Mouse (Mus musculus): ENCODE results near the gene Traf6. TPM values are rescaled to one million over a fixed set of nuclear protein-coding genes. Genes with fewer than 3 reads are reported as not detected.

The Traf6 gene
- total RNA-seq (2023) = 10 to 100 TPM; 20.5 to 27.2 TPM

GRCm38 (mm10) chr2:101678236-101679021 is at the start of gene Traf6:
Traf6 (plus strand) TSS chr2:101678429.

GRCm38 (mm10) chr2:101649114-101649671 is 29.0 kb upstream of the Traf6 start, which contains the start of the genes Rag1 and B230118H07Rik:
Rag1 (minus strand) TSS chr2:101649501.
B230118H07Rik (minus strand) TSS chr2:101649532.

Other genes starting within 250 kb of the Traf6 start
- under 1 TPM; 0.24 to 0.26 TPM for gene Rag2, start 53.7 kb upstream of the Traf6 start, total RNA-seq (2023)
- 1 to 10 TPM in 1 of 2 experiments, under 1 TPM in 1; 0.56 to 1.9 TPM for gene Rag1, start 28.9 kb upstream of the Traf6 start, total RNA-seq (2023)
- 1 to 10 TPM; 3.6 to 6.7 TPM for gene B230118H07Rik, start 28.9 kb upstream of the Traf6 start, total RNA-seq (2023)
- gene Prr5l, start 204.6 kb downstream of the Traf6 start, total RNA-seq (2023) = 10 to 100 TPM in 1 of 2 experiments, 1 to 10 TPM in 1; 8.4 to 10.3 TPM
- 1 to 10 TPM; 9.7 TPM for gene Commd9, start 207.8 kb downstream of the Traf6 start, total RNA-seq (2023)